Mouse (Mus musculus) ES-E14 (cell line): ENCODE measurements around the gene Chn1.

ENCODE experiments used
- CHD2 ChIP-seq: IDR thresholded peaks from 2 replicates; pipeline ENCODE4 v1.6.1; 2014; ENCODE audit warnings: mild to moderate bottlenecking, low read depth, low read length, inconsistent platforms
- HCFC1 ChIP-seq: IDR thresholded peaks from 2 replicates; pipeline ENCODE4 v1.6.1; 2012; ENCODE audit warnings: low read length, inconsistent platforms, borderline replicate concordance; ENCODE audit not compliant: insufficient read depth
- ZC3H11A ChIP-seq: IDR thresholded peaks from 2 replicates; pipeline ENCODE4 v1.6.1; 2012; ENCODE audit warnings: low read depth, mild to moderate bottlenecking, inconsistent platforms, low read length, borderline replicate concordance
- ZNF384 ChIP-seq: IDR thresholded peaks from 2 replicates; pipeline ENCODE4 v1.6.1; 2012; ENCODE audit warnings: low read depth, low read length, inconsistent platforms

DNA sequence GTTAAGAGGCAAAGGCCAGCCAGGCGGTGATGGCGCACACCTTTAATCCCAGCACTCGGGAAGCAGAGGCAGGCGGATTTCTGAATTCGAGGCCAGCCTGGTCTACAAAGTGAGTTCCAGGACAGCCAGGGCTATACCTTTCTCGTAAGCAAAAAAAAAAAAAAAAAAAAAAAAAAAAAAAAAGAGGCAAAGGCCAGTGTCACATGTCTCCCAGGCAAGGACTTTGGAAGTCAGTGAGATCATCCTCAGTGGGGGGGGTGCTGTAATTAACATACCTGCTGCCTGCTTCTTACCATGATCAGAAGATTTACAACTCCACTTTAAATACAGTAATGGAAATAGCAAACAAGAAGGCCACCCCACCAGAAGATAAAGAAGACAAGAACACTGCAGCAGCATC is 137.5 kb downstream of the Chn1 start:
- TF ChIP-seq CHD2 (no peak), ZC3H11A (no peak), ZNF384 (peak; percentile 82), HCFC1 (no peak)
